Comparison of ENCODE assay signal across 16 mouse cellular contexts in the genomic region with DNA sequence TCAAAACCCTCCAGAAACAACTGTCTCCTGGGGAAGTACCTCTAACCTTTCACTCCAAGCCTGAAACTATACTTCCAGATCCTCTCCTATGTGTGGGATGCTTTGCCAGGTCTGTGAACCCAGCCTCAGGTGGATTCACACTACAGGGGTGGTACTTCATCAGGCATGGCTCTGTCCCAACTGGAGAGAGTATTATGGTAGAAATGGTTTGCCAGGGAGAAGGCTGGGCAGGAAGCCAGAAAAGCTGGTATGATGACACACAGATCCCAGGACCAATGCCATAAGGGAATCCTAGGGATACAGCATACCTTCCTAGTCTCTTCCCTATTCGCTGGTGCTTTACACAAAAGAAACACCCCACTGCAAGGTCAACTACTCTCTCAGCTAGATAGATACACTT. TPM values are rescaled to one million over a fixed set of nuclear protein-coding genes. Genes with fewer than 3 reads are reported as not detected.
DNase-seq lines count a peak whose midpoint lies in the region; ATAC-seq lines count a peak whose summit lies in the region.
"Had no signal": no experiment of that assay in that cellular context is flagged by ENCODE, and none has a peak within 500 bp of the region (broad histone marks: within the 10 kb centered on the region; RNA-seq: fewer than 3 reads in every experiment).

No protein-coding gene starts in this region.

- no peak for ATAC-seq in cerebellum, adult (ENCODE audit: insufficient number of reproducible peaks, low FRiP score, low TSS enrichment)
- no peak for ATAC-seq in liver, embryonic 11.5 days (replicated peaks; ENCODE audit: low FRiP score)
- ATAC-seq: intestine, postnatal 0 days had no signal

- DNase-seq in cerebellum, adult 11 months: peak; percentile 83
- peak; percentile 57 for DNase-seq in left cerebral cortex, postnatal 4 days
- DNase-seq in left cerebral cortex, adult 11 months (ENCODE audit: low spot score): no peak
- DNase-seq in adrenal gland, postnatal 25 days: peak; percentile 41
- DNase-seq in cerebellum, postnatal 36 days: peak; percentile 85 to 92
- no peak for DNase-seq in kidney, adult 8-10 months
- no peak for DNase-seq in liver, embryonic 11.5 days (ENCODE audit: low spot score)
- DNase-seq: embryo, embryonic 11 days; gastrocnemius, postnatal 25 days had no signal

- H3K4me1 ChIP-seq in liver, embryonic 11.5 days (replicated peaks; ENCODE audit: control insufficient read depth, insufficient read depth, low read length): no peaks in the 10 kb centered on the region
- H3K4me1 ChIP-seq: stomach, embryonic 15.5 days had no signal

- no peak overlapping the region for H3K27ac ChIP-seq in liver, embryonic 11.5 days (ENCODE audit: low read depth, low read length)
- H3K27ac ChIP-seq: liver, embryonic 14.5 days; midbrain, embryonic 10.5 days; neural tube, embryonic 12.5 days; stomach, embryonic 15.5 days had no signal

- no peak overlapping the region for H3K4me2 ChIP-seq in liver, embryonic 11.5 days
- H3K4me2 ChIP-seq: neural tube, embryonic 12.5 days; stomach, embryonic 15.5 days had no signal

- H3K9me3 ChIP-seq in liver, embryonic 11.5 days (ENCODE audit: control insufficient read depth, low read length): no peaks in the 10 kb centered on the region
- H3K9me3 ChIP-seq: G1E; midbrain, embryonic 10.5 days; neural tube, embryonic 12.5 days; stomach, embryonic 15.5 days had no signal

- no peak overlapping the region for H3K9ac ChIP-seq in liver, embryonic 11.5 days (ENCODE audit: low read depth, low read length)
- H3K9ac ChIP-seq: liver, embryonic 14.5 days; neural tube, embryonic 12.5 days; stomach, embryonic 15.5 days had no signal

- H3K4me3 ChIP-seq in liver, embryonic 11.5 days (ENCODE audit: low read depth, low read length): no peak overlapping the region
- H3K4me3 ChIP-seq: midbrain, embryonic 10.5 days; neural tube, embryonic 12.5 days; stomach, embryonic 15.5 days had no signal

- no peaks in the 10 kb centered on the region for H3K27me3 ChIP-seq in liver, embryonic 11.5 days (replicated peaks; ENCODE audit: control insufficient read depth, insufficient read depth, low read length)
- H3K27me3 ChIP-seq: neural tube, embryonic 12.5 days; stomach, embryonic 15.5 days had no signal

- WGBS in liver, embryonic 11.5 days: 86% methylated on average over 1 of the region's 1 CpGs

- H3K36me3 ChIP-seq in liver, embryonic 11.5 days (ENCODE audit: control insufficient read depth, insufficient read depth, low read length): peaks cover 3% of the 10 kb centered on the region; the same call in 1 of the 2 replicates
- H3K36me3 ChIP-seq: stomach, embryonic 15.5 days had no signal

- intact Hi-C loops in left cerebral cortex, postnatal 4 days (cut with DNase I): no loop called here

RNA-seq across cellular contexts. Expression of a gene that starts 21.9 kb away (rescaled TPM):
- total RNA-seq in left cerebral cortex, postnatal 4 days (2021): 10 to 100 TPM; 33.2 to 34.7 TPM
- 13.8 and 19.9 TPM in 2 replicates for total RNA-seq in adrenal gland, postnatal 25 days (2021)
- 10.2 and 11.1 TPM in 2 replicates for polyA plus RNA-seq in liver, embryonic 11.5 days (2014; fragmentation: Nextera tagmentation; extraction: Ambion mirVana)

RNA-seq across cellular contexts. Expression of a gene that starts 32.7 kb away (rescaled TPM):
- 10 to 100 TPM; 65.1 to 69.8 TPM for total RNA-seq in left cerebral cortex, postnatal 4 days (2021)
- total RNA-seq in adrenal gland, postnatal 25 days (2021): 21.6 and 23.9 TPM in 2 replicates
- 25.1 and 27.6 TPM in 2 replicates for polyA plus RNA-seq in liver, embryonic 11.5 days (2014; fragmentation: Nextera tagmentation; extraction: Ambion mirVana)

RNA-seq across cellular contexts. Expression of a gene that starts 41.6 kb away (rescaled TPM):
- 10 to 100 TPM; 10.2 to 12.2 TPM for total RNA-seq in left cerebral cortex, postnatal 4 days (2021)
- 3.5 and 4.2 TPM in 2 replicates for total RNA-seq in adrenal gland, postnatal 25 days (2021)
- 36.5 and 39.1 TPM in 2 replicates for polyA plus RNA-seq in liver, embryonic 11.5 days (2014; fragmentation: Nextera tagmentation; extraction: Ambion mirVana)
- polyA plus RNA-seq: G1E had no signal

RNA-seq across cellular contexts. Expression of a gene that starts 52.6 kb away (rescaled TPM):
- total RNA-seq in left cerebral cortex, postnatal 4 days (2021): 10 to 100 TPM; 99.3 to 99.6 TPM
- total RNA-seq in adrenal gland, postnatal 25 days (2021): 26.0 and 30.5 TPM in 2 replicates
- polyA plus RNA-seq in liver, embryonic 11.5 days (2014; fragmentation: Nextera tagmentation; extraction: Ambion mirVana): 9.2 and 9.3 TPM in 2 replicates

Comparison
In these comparisons a context has a peak if more than half of its experiments do, and no peak if none do; other contexts are left out.
1. DNase-seq: peak in cerebellum, adult 11 months (single experiment), left cerebral cortex, postnatal 4 days (single experiment), adrenal gland, postnatal 25 days (single experiment) and cerebellum, postnatal 36 days (2 of 2); none in left cerebral cortex, adult 11 months (single experiment), kidney, adult 8-10 months (0 of 2) and liver, embryonic 11.5 days (single experiment).